Mouse (Mus musculus): Measurements from ENCODE around the gene Cd79b.

Gene Cd79b

DNA sequence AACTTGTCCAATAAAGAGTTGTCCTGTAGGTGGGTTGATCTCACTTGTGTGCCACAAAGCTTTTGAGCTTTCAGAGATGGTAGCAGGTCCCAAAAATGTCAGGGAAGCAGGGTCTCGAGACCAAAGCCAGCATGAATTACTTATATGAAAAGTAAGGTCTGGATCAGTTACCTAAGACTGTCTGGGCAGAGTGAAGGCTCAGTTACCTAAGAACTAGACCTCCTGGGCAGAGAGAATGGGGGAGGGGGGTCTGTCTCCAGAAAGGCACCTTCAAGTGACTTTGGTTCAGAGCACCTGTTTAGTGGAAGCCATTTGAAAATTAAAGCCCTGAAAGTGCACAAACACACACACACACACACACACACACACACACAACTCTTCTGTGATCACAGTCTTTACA is 40.2 kb downstream of the Cd79b start:
- no peak for DNase-seq (ENCODE audit: extremely low read depth, insufficient read length, low spot score)

- no peak for DNase-seq (ENCODE audit: extremely low read depth, insufficient read length, low spot score)
Measured at GRCm38 (mm10) chr11:106273811-106274210, 40.8 kb downstream of the Cd79b start.

- no peak for DNase-seq (ENCODE audit: extremely low read depth, insufficient read length, low spot score)
Measured at GRCm38 (mm10) chr11:106273311-106273684, 41.3 kb downstream of the Cd79b start.

DNA sequence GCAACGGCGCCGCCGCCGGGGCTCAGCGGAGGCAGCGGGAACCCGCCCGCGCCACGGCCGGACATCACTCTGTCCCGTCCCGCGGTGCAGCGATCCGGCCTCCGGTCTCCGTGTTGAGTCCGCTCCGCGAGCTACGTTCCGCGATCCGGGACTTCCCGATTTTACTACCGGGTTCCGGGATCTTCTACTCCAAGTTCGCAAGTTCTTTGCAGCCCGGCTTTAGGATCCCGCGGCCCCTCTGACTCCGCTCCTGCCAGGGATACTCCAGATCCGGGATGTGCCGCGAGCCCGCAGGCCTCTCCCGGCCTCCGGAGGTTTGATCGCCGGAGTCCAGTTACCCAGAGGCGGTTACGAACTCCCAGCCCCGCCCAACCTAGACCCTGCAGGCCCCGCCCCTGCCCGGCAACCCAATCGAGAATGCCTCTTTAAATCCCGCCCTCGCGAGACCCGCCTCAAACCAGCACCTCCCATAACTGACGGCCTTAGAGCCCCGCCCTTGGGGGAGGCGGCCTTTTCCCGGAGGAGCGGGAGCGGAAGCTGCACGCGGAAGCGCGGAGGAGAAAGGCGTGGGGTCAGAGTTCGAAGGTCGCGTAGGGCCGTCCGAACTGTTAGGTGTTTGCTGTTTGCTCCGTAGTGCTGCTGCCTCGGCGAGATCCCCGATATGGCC is 41.8 kb downstream of the Cd79b start, which contains the start of gene Smarcd2:
TSS of gene Smarcd2 (minus strand) at position 329 of the 667 bp plus-strand sequence.
- peak; percentile 99 for DNase-seq (ENCODE audit: extremely low read depth, insufficient read length, low spot score)

DNA sequence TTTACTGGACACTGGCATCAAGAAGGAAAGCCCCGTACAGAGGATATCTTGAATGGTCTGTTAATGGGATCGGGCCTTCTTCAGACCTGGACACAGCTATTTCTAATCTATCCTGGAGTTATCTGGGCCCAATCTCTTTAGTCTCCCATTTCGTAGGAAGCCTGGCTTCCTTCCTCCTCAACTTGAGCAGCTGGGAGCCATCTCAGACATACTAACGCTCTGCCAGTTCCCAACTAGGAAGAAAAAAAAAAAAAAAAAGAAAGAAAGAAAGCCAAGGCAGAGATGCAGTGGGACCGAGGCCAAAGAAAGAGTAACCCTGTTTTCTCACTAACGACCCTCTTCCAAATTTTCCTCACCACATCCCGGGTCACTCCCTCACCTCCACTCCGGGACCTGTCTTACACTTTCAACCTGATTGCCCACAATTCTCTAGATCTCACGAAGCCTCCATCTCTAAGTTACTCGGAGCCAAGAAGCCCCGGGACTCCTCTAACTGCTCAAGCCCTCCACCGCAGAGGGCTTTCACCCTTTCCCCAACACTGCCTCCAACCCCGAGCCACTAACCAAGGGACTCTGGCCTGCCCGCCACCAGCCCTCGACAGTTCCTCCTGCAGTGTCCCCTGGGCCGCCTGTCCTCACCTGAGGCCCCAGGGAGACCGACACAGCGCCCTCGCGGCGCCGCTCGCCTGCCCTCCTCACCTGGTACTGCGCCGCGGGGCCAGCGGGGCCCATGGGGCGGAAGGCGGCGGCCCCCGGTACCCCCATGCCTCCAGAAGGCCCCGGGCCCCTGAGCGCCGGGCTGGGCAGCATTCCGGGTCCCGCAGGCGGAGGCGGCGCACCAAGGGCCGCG is 42.5 kb downstream of the Cd79b start:
- DNase-seq (ENCODE audit: extremely low read depth, insufficient read length, low spot score): no peak

DNA sequence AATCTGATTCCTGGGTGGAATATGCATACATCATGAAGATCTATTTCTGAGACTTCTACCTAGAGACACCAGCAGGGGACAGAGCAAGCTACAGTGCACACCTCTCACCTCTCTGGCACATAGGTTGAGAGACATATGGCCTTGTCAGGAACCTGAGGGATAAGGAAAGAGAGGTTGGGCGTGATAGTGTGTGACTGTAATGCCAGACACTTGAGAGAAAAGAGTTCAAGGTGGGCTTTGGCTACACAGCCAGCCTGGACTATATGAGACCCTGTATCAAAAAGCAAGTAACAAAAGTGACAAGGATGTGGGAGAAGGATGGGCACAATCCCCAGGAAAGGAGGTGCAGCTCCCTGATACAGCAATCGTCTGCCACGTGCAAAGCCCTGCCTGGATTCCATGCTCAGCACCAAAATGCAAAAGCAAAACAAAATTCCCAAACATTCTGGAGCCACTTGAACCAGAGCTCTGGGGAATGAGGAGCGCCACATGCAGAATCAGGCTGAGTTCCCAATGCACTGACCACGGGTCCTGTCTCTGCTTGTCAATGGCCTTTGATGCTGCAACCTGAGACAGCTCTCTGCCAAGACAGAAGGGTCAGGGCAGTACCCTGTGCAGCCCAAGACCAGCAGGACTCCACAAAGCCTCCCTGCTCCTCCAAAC is 43.3 kb downstream of the Cd79b start:
- no peak for DNase-seq (ENCODE audit: extremely low read depth, insufficient read length, low spot score)

- DNase-seq (ENCODE audit: extremely low read depth, insufficient read length, low spot score): no peak
Measured at GRCm38 (mm10) chr11:106269060-106269431, 45.5 kb downstream of the Cd79b start.

DNA sequence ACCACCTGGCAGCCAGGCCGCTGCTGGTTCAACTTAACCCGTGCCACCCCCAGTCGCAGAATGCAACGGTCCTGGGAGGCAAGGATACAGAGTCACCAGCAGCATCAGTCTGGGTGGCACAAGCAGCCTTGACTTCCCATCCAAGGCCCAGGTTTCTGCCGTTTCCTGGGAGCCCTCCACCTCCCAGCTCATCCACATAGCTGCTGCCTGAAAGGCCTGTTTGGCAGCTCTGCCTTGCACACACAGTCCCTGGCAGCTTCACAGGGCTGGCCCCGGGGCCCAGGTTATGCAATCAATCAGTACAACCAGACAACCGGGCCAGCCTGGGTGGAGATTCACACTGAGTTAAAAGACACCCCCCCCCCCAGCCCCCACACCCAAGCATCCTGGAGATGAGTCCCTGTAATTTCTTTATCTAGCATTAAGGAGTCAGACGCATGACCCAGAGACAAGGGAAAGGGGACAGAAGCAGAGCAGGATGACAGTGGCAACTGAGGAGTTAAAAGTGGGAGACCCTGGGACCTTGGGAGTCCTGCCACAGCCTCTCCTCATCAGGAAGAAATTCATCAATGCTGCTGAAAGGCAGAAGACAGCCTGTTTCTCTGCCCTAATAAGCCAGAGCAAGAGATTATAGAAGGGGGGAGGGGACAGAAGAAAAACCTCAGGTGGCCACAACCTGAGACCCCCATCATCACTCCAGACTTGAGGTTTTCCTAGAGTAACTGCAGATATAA is 46.1 kb downstream of the Cd79b start:
- no peak for DNase-seq (ENCODE audit: extremely low read depth, insufficient read length, low spot score)

DNA sequence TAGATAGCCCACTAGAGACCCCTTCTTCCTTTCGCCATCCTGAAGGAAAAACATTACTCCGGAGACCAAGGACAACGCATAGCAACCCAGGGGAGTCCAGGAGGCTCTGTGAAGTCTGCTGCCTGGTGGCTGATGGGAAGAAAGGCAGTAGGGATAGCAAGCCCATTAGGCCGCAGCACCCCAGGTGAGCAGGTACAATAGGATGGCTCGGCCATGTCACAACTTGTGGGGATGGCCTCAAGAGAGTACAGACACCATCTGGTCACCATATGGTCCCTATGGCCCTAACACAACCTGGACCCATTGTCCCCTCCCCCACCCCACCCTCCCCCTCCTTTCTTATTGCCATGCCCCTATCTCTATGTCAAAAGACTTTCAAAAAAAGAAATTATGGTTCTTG is 46.7 kb downstream of the Cd79b start:
- DNase-seq (ENCODE audit: extremely low read depth, insufficient read length, low spot score): no peak

DNA sequence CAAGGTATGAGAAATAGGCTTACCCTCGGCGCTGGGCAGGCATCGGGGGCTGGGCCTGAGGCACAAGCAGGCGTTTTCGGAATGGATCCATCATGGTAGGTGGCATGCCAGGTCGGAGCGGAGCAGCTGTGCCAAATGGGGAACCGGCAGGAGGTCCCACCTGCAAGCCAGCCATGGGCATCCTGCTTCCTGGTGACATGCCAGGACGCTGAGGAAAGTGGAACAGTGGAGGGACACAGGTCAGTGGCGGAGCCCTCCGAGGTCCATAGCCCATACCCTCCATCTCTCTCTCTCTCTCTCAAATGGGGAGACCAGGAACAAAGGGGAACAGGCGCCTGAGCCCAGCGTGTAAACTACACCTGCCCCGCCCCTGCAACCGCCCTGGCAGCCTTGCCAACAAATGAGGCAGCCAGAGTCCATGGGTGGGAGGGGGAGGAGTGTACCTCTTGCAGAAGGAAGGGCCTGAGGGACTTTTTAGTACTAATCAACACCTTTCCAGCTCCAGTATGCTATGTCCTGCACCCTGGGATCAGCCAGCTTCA is 47.2 kb downstream of the Cd79b start:
- no peak for DNase-seq (ENCODE audit: extremely low read depth, insufficient read length, low spot score)

DNA sequence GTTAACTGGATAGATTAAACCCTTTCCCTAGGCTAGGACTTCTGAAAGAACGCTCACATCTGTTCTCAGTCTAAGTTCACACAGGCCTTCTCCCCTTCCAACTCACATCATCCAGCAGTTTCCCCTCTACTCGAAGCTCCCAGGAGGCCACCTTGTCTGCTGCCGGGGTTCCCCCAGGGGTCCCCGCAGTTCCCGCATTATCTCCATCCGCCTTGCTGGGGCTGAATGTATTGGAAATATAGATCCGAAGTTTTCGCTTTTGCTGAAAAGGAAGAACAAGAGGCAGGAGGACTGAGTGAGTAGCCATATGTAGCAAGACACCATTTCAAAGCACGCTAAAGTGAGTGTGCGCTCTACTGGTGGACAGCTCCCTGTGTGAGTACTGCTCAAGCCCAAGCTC is 48.1 kb downstream of the Cd79b start:
- DNase-seq (ENCODE audit: extremely low read depth, insufficient read length, low spot score): no peak

GRCm38 (mm10) chr11:106265570-106265969 is 49.0 kb downstream of the Cd79b start:
- DNase-seq (ENCODE audit: extremely low read depth, insufficient read length, low spot score): no peak

GRCm38 (mm10) chr11:106264988-106265387 is 49.6 kb downstream of the Cd79b start:
- no peak for DNase-seq (ENCODE audit: extremely low read depth, insufficient read length, low spot score)

GRCm38 (mm10) chr11:106263963-106264362 is 50.6 kb downstream of the Cd79b start:
- DNase-seq (ENCODE audit: extremely low read depth, insufficient read length, low spot score): no peak

Data from 3134 (cell line).